Mouse (Mus musculus) cortical plate, adult 2 months (tissue): Measurements from ENCODE around the gene Cul3. TPM values are rescaled to one million over a fixed set of nuclear protein-coding genes. Genes with fewer than 3 reads are reported as not detected.
"Not testable (repeated sequence)": the region's sequence is repeated elsewhere in the genome, so short reads cannot be mapped to it uniquely, and the experiment has no call there.

ENCODE experiments used
- H3K27ac ChIP-seq: fragments of 200-500 bp; 2 replicates; pipeline ENCODE4 v1.5.1; 2012; ENCODE audit warnings: low read length, control low read depth, inconsistent platforms; ENCODE audit not compliant: insufficient read depth
- H3K4me1 ChIP-seq: fragments of 200-500 bp; 2 replicates; pipeline ENCODE4 v1.6.1; 2011; ENCODE audit warnings: low read length; ENCODE audit not compliant: control insufficient read depth, insufficient read depth
- H3K4me3 ChIP-seq: fragments of 200-500 bp; 2 replicates; pipeline ENCODE4 v1.5.1; 2011; ENCODE audit warnings: mild to moderate bottlenecking, low read length, control low read depth; ENCODE audit not compliant: insufficient read depth
- CTCF ChIP-seq: fragments of 200-500 bp; IDR thresholded peaks from 2 replicates; pipeline ENCODE4 v1.5.1; 2011; ENCODE audit warnings: mild to moderate bottlenecking, control low read depth, low read length; ENCODE audit not compliant: insufficient read depth; ENCODE audit errors: extremely low read depth
- POLR2A ChIP-seq: fragments of 200-500 bp; IDR thresholded peaks from 2 replicates; pipeline ENCODE4 v1.6.1; 2011; ENCODE audit warnings: mild to moderate bottlenecking, low read length, control low read depth; ENCODE audit not compliant: insufficient read depth; ENCODE audit errors: extremely low read depth
- polyA plus RNA-seq: library from polyadenylated mRNA; depleted of rRNA; stranded (reverse); fragments of >200 nt; gene quantifications from 2 replicates; pipeline ENCODE4 v1.2.3, GENCODE M21; 2012

Gene Cul3
- polyA plus RNA-seq, 1 experiment, result 66.8 TPM

- no peak for TF ChIP-seq CTCF
- TF ChIP-seq POLR2A, result no peak
- H3K4me1 ChIP-seq, result no peaks in the 10 kb centered on the region
- H3K27ac ChIP-seq, result no peak overlapping the region
- H3K4me3 ChIP-seq, result no peak overlapping the region
These were observed 22.1 kb upstream of the Cul3 start for GRCm38 (mm10) chr1:80362400-80362799.

GRCm38 (mm10) chr1:80361771-80362170 is 21.5 kb upstream of the Cul3 start:
- not testable (repeated sequence) for H3K27ac ChIP-seq, H3K4me1 ChIP-seq, H3K4me3 ChIP-seq

- no peaks in the 10 kb centered on the region for H3K4me1 ChIP-seq
- H3K4me3 ChIP-seq, result no peak overlapping the region
- TF ChIP-seq POLR2A, result no peak
- no peak for TF ChIP-seq CTCF
These were observed 19.8 kb upstream of the Cul3 start for GRCm38 (mm10) chr1:80360038-80360608.

GRCm38 (mm10) chr1:80340061-80340435 is 232 bp downstream of the Cul3 start:
- H3K4me1 ChIP-seq, result peaks cover 3% of the 10 kb centered on the region; the same call in 1 of the 2 replicates
- TF ChIP-seq POLR2A, result no peak
- TF ChIP-seq CTCF, result no peak
- peak overlapping the region; percentile 49 for H3K4me3 ChIP-seq
- peak overlapping the region; percentile 74 for H3K27ac ChIP-seq

More at GRCm38 (mm10) chr1:80360038-80360608, 19.8 kb upstream of the Cul3 start:
- H3K27ac ChIP-seq, result no peak overlapping the region

GRCm38 (mm10) chr1:80339425-80340021 is 757 bp downstream of the Cul3 start:
- peak overlapping the region; percentile 74; the same call in 1 of the 2 replicates for H3K27ac ChIP-seq
- peak overlapping the region; percentile 49 for H3K4me3 ChIP-seq
- peaks cover 3% of the 10 kb centered on the region; the same call in 1 of the 2 replicates for H3K4me1 ChIP-seq
- TF ChIP-seq CTCF, result no peak
- no peak for TF ChIP-seq POLR2A

- H3K4me3 ChIP-seq, result peak overlapping the region; percentile 20; the same call in 1 of the 2 replicates
- TF ChIP-seq CTCF, result no peak
- no peak for TF ChIP-seq POLR2A
- peaks cover 3% of the 10 kb centered on the region; the same call in 1 of the 2 replicates for H3K4me1 ChIP-seq
- H3K27ac ChIP-seq, result no peak overlapping the region
These were observed 1.9 kb downstream of the Cul3 start for GRCm38 (mm10) chr1:80338398-80338797.

- Histone ChIP-seq H3K4me1 (peaks cover 3% of the 10 kb centered on the region; the same call in 1 of the 2 replicates), H3K27ac (no peak overlapping the region), H3K4me3 (no peak overlapping the region)
- TF ChIP-seq POLR2A (no peak), CTCF (no peak)
These were observed 4.4 kb downstream of the Cul3 start for GRCm38 (mm10) chr1:80335726-80336368.

- Histone ChIP-seq H3K27ac (no peak overlapping the region), H3K4me1 (peaks cover 3% of the 10 kb centered on the region; the same call in 1 of the 2 replicates), H3K4me3 (no peak overlapping the region)
- TF ChIP-seq POLR2A (no peak), CTCF (no peak)
These were observed 5.2 kb downstream of the Cul3 start for GRCm38 (mm10) chr1:80335118-80335517.

- H3K27ac ChIP-seq, result no peak overlapping the region
- H3K4me1 ChIP-seq, result peaks cover 2% of the 10 kb centered on the region; the same call in 1 of the 2 replicates
- no peak overlapping the region for H3K4me3 ChIP-seq
- TF ChIP-seq CTCF (no peak), POLR2A (no peak)
These were observed 9.3 kb downstream of the Cul3 start for GRCm38 (mm10) chr1:80330970-80331369.

- Histone ChIP-seq H3K4me3 (no peak overlapping the region), H3K27ac (no peak overlapping the region), H3K4me1 (no peaks in the 10 kb centered on the region; the same call in 1 of the 2 replicates)
- TF ChIP-seq CTCF, result no peak
- TF ChIP-seq POLR2A, result no peak
These were observed 14.5 kb downstream of the Cul3 start for GRCm38 (mm10) chr1:80325761-80326160.

- Histone ChIP-seq H3K4me3 (no peak overlapping the region), H3K4me1 (no peaks in the 10 kb centered on the region; the same call in 1 of the 2 replicates), H3K27ac (no peak overlapping the region)
- TF ChIP-seq POLR2A (no peak), CTCF (no peak)
These were observed 15.9 kb downstream of the Cul3 start for GRCm38 (mm10) chr1:80324370-80324769.
